Mouse (Mus musculus) forebrain, embryonic 16.5 days (tissue): ENCODE measurements at regions not wholly inside any gene's neighbourhood (a gene's known extent, or its start where the extent isn't known, plus 50 kb on each side); places are given as distances from the start of the nearest gene placed in this dataset.

Source experiments
- ATAC-seq: fragments of 200-750 bp; cut with Nextera tagmentation; 2 replicates; pipeline ENCODE4 v1.8.0; 2017; ENCODE audit warnings: mild to moderate bottlenecking, moderate library complexity
- H3K27ac ChIP-seq: fragments of 300-500 bp; sonication (generic); 2 replicates; pipeline ENCODE4 v1.5.1; 2014; ENCODE audit warnings: low read length, control low read depth
- H3K27me3 ChIP-seq: fragments of 300-500 bp; sonication (generic); replicated peaks from 2 replicates; pipeline ENCODE4 v1.6.1; 2014; ENCODE audit warnings: low read length; ENCODE audit not compliant: control insufficient read depth, insufficient read depth
- H3K36me3 ChIP-seq: fragments of 300-500 bp; sonication (generic); 2 replicates; pipeline ENCODE4 v1.6.1; 2014; ENCODE audit not compliant: control insufficient read depth, insufficient read depth
- H3K4me1 ChIP-seq: fragments of 300-500 bp; sonication (generic); replicated peaks from 2 replicates; pipeline ENCODE4 v1.6.1; 2014; ENCODE audit warnings: low read length; ENCODE audit not compliant: control insufficient read depth, insufficient read depth
- H3K4me2 ChIP-seq: fragments of 300-500 bp; sonication (generic); 2 replicates; pipeline ENCODE4 v1.6.1; 2014; ENCODE audit warnings: mild to moderate bottlenecking, low read length, control low read depth
- H3K4me3 ChIP-seq: fragments of 300-500 bp; sonication (generic); replicated peaks from 2 replicates; pipeline ENCODE4 v1.5.1; 2014; ENCODE audit warnings: mild to moderate bottlenecking, low read length, control low read depth
- H3K9ac ChIP-seq: fragments of 300-500 bp; sonication (generic); replicated peaks from 2 replicates; pipeline ENCODE4 v1.6.1; 2014; ENCODE audit warnings: low read depth, low read length, control low read depth
- H3K9me3 ChIP-seq: fragments of 300-500 bp; sonication (generic); 2 replicates; pipeline ENCODE4 v1.6.1; 2016; ENCODE audit warnings: low read length; ENCODE audit not compliant: control insufficient read depth
- WGBS: fragments of 180-500 bp; shearing (Covaris S2); extraction: QIAGEN DNeasy Blood & Tissue Kit; methylation state at CpG from one replicate; pipeline ENCODE4 v1.1.7; 2014; 5-methylcytosine and 5-hydroxymethylcytosine counted together

GRCm38 (mm10) chr10:120726369-120726768, 172.5 kb downstream of the Msrb3 start:
- H3K4me1 ChIP-seq: peaks cover 4% of the 10 kb centered on the region
- H3K27ac ChIP-seq: no peak overlapping the region
- no peaks in the 10 kb centered on the region for H3K36me3 ChIP-seq
- 97% methylated on average over 1 of the region's 1 CpGs for WGBS
- H3K9ac ChIP-seq: no peak overlapping the region
- H3K4me2 ChIP-seq: no peak overlapping the region
- H3K9me3 ChIP-seq: no peaks in the 10 kb centered on the region
- H3K27me3 ChIP-seq: peaks cover 11% of the 10 kb centered on the region
- ATAC-seq: no peak
- H3K4me3 ChIP-seq: no peak overlapping the region

GRCm38 (mm10) chr10:120721956-120722532, 176.9 kb downstream of the Msrb3 start:
- H3K9me3 ChIP-seq: no peaks in the 10 kb centered on the region
- H3K9ac ChIP-seq: no peak overlapping the region
- WGBS: 9% methylated on average over 15 of the region's 15 CpGs
- peaks cover 4% of the 10 kb centered on the region for H3K4me1 ChIP-seq
- peak overlapping the region; percentile 24 for H3K4me3 ChIP-seq
- H3K27me3 ChIP-seq: peaks cover 13% of the 10 kb centered on the region
- ATAC-seq: no peak
- H3K4me2 ChIP-seq: peak overlapping the region; percentile 50
- H3K27ac ChIP-seq: no peak overlapping the region
- no peaks in the 10 kb centered on the region for H3K36me3 ChIP-seq

GRCm38 (mm10) chr10:120720981-120721380, 177.9 kb downstream of the Msrb3 start:
- Histone ChIP-seq H3K9ac (no peak overlapping the region), H3K27me3 (peaks cover 13% of the 10 kb centered on the region), H3K4me3 (no peak overlapping the region), H3K9me3 (no peaks in the 10 kb centered on the region), H3K36me3 (no peaks in the 10 kb centered on the region), H3K27ac (no peak overlapping the region), H3K4me1 (peaks cover 4% of the 10 kb centered on the region), H3K4me2 (no peak overlapping the region)
- ATAC-seq: no peak
- 38% methylated on average over 3 of the region's 3 CpGs for WGBS

- H3K9me3 ChIP-seq: no peaks in the 10 kb centered on the region
- H3K4me1 ChIP-seq: peaks cover 4% of the 10 kb centered on the region
- no peak overlapping the region for H3K4me3 ChIP-seq
- H3K27ac ChIP-seq: no peak overlapping the region
- H3K36me3 ChIP-seq: no peaks in the 10 kb centered on the region
- H3K9ac ChIP-seq: no peak overlapping the region
- 16% methylated on average over 3 of the region's 3 CpGs for WGBS
- no peak overlapping the region for H3K4me2 ChIP-seq
- H3K27me3 ChIP-seq: peaks cover 13% of the 10 kb centered on the region
- ATAC-seq: no peak
Observed at GRCm38 (mm10) chr10:120720061-120720460, 178.8 kb downstream of the Msrb3 start.

- Histone ChIP-seq H3K9me3 (no peaks in the 10 kb centered on the region), H3K9ac (no peak overlapping the region), H3K4me2 (no peak overlapping the region), H3K36me3 (no peaks in the 10 kb centered on the region), H3K27me3 (0 out of 2 replicates have a peak, but pooled peaks cover 3% of the 10 kb centered on the region), H3K27ac (no peak overlapping the region), H3K4me3 (no peak overlapping the region), H3K4me1 (peaks cover 4% of the 10 kb centered on the region)
- no peak for ATAC-seq
- WGBS: 73% methylated on average over 11 of the region's 11 CpGs
Observed at GRCm38 (mm10) chr10:120717159-120717567, 181.7 kb downstream of the Msrb3 start.

GRCm38 (mm10) chr10:120716391-120716790, 182.5 kb downstream of the Msrb3 start:
- 0 out of 2 replicates have a peak, but pooled peaks cover 3% of the 10 kb centered on the region for H3K27me3 ChIP-seq
- no peak overlapping the region for H3K9ac ChIP-seq
- H3K36me3 ChIP-seq: no peaks in the 10 kb centered on the region
- no peak overlapping the region for H3K27ac ChIP-seq
- H3K9me3 ChIP-seq: no peaks in the 10 kb centered on the region
- no peak overlapping the region for H3K4me3 ChIP-seq
- H3K4me2 ChIP-seq: no peak overlapping the region
- no peak for ATAC-seq
- 71% methylated on average over 6 of the region's 6 CpGs for WGBS
- no peaks in the 10 kb centered on the region for H3K4me1 ChIP-seq

GRCm38 (mm10) chr10:120707771-120708750, 190.8 kb downstream of the Msrb3 start:
- H3K9ac ChIP-seq: no peak overlapping the region; the same call in 1 of the 2 replicates
- H3K9me3 ChIP-seq: no peaks in the 10 kb centered on the region
- H3K4me2 ChIP-seq: peak overlapping the region; percentile 6; the same call in 1 of the 2 replicates
- no peak for ATAC-seq
- peaks cover 7% of the 10 kb centered on the region; the same call in 1 of the 2 replicates for H3K4me1 ChIP-seq
- 32% methylated on average over 20 of the region's 20 CpGs for WGBS
- no peaks in the 10 kb centered on the region for H3K27me3 ChIP-seq
- H3K4me3 ChIP-seq: no peak overlapping the region
- H3K36me3 ChIP-seq: no peaks in the 10 kb centered on the region
- H3K27ac ChIP-seq: no peak overlapping the region

- Histone ChIP-seq H3K4me3 (no peak overlapping the region), H3K4me1 (peaks cover 7% of the 10 kb centered on the region; the same call in 1 of the 2 replicates), H3K36me3 (no peaks in the 10 kb centered on the region), H3K9ac (no peak overlapping the region), H3K9me3 (no peaks in the 10 kb centered on the region), H3K27ac (no peak overlapping the region), H3K4me2 (no peak overlapping the region), H3K27me3 (no peaks in the 10 kb centered on the region)
- ATAC-seq: no peak
- WGBS: 22% methylated on average over 7 of the region's 7 CpGs
Observed at GRCm38 (mm10) chr10:120706684-120707290, 192.1 kb downstream of the Msrb3 start.

- ATAC-seq: peak; percentile 67
- Histone ChIP-seq H3K9ac (no peak overlapping the region), H3K4me1 (no peaks in the 10 kb centered on the region), H3K4me3 (no peak overlapping the region), H3K27me3 (no peaks in the 10 kb centered on the region), H3K27ac (no peak overlapping the region), H3K36me3 (no peaks in the 10 kb centered on the region), H3K4me2 (no peak overlapping the region), H3K9me3 (no peaks in the 10 kb centered on the region)
- WGBS: 20% methylated on average over 11 of the region's 11 CpGs
Observed at GRCm38 (mm10) chr10:120701833-120702232, 197.1 kb downstream of the Msrb3 start.
